Mouse (Mus musculus) lung, embryonic 16.5 days (tissue): ENCODE data around the gene Myg1. TPM values are rescaled to one million over a fixed set of nuclear protein-coding genes. Genes with fewer than 3 reads are reported as not detected.

Experiments used
- ATAC-seq: fragments of 200-750 bp; cut with Nextera tagmentation; 2 replicates; pipeline ENCODE4 v1.8.0; 2017; ENCODE audit warnings: low read depth, mild to moderate bottlenecking, moderate library complexity
- H3K27ac ChIP-seq: fragments of 300-500 bp; sonication (generic); 2 replicates; pipeline ENCODE4 v1.5.1; 2014; ENCODE audit warnings: mild to moderate bottlenecking, control low read depth, low read length
- H3K27me3 ChIP-seq: fragments of 300-500 bp; sonication (generic); 2 replicates; pipeline ENCODE4 v1.6.1; 2014; ENCODE audit warnings: low read depth, low read length, mixed read lengths; ENCODE audit not compliant: control insufficient read depth, insufficient read depth
- H3K36me3 ChIP-seq: fragments of 300-500 bp; sonication (generic); 2 replicates; pipeline ENCODE4 v1.6.1; 2014; ENCODE audit warnings: low read length; ENCODE audit not compliant: control insufficient read depth, insufficient read depth
- H3K4me1 ChIP-seq: fragments of 300-500 bp; sonication (generic); replicated peaks from 2 replicates; pipeline ENCODE4 v1.6.1; 2014; ENCODE audit warnings: low read length, mixed read lengths; ENCODE audit not compliant: control insufficient read depth, insufficient read depth
- H3K4me2 ChIP-seq: fragments of 300-500 bp; sonication (generic); 2 replicates; pipeline ENCODE4 v1.6.1; 2014; ENCODE audit warnings: low read depth, low read length, control low read depth
- H3K4me3 ChIP-seq: fragments of 300-500 bp; sonication (generic); 2 replicates; pipeline ENCODE4 v1.5.1; 2014; ENCODE audit warnings: mild to moderate bottlenecking, low read length, control low read depth
- H3K9ac ChIP-seq: fragments of 300-500 bp; sonication (generic); 2 replicates; pipeline ENCODE4 v1.6.1; 2014; ENCODE audit warnings: low read length, control low read depth
- H3K9me3 ChIP-seq: fragments of 300-500 bp; sonication (generic); 2 replicates; pipeline ENCODE4 v1.6.1; 2016; ENCODE audit warnings: low read length; ENCODE audit not compliant: control insufficient read depth
- WGBS: fragments of 180-500 bp; shearing (Covaris S2); extraction: QIAGEN DNeasy Blood & Tissue Kit; methylation state at CpG from one replicate; pipeline ENCODE4 v1.1.7; 2014; 5-methylcytosine and 5-hydroxymethylcytosine counted together
- polyA plus RNA-seq: library from polyadenylated mRNA; unstranded; fragments of >200 nt; fragmentation: Nextera tagmentation; extraction: Ambion mirVana; gene quantifications from 2 replicates; pipeline ENCODE4 v1.2.1, GENCODE M21; 2015

Gene Myg1
- polyA plus RNA-seq, 1 experiment from 2014 or later = 98.3 TPM

- H3K9me3 ChIP-seq = no peaks in the 10 kb centered on the region
- no peaks in the 10 kb centered on the region for H3K36me3 ChIP-seq
- H3K27ac ChIP-seq = no peak within 1 kb of the TSS
- no peak for ATAC-seq
- H3K27me3 ChIP-seq = peaks cover 11% of the 10 kb centered on the region; the same call in 1 of the 2 replicates
- 7% methylated on average over 15 of the region's 15 CpGs for WGBS
- peak within 1 kb of the TSS; percentile 51 for H3K4me2 ChIP-seq
- peaks cover 15% of the 10 kb centered on the region for H3K4me1 ChIP-seq
- H3K9ac ChIP-seq = peak within 1 kb of the TSS; percentile 56
- H3K4me3 ChIP-seq = peak within 1 kb of the TSS; percentile 24
These were observed 35.3 kb downstream of the Myg1 start, which contains the start of gene Sp7 for GRCm38 (mm10) chr15:102366733-102367344. Sp7 (minus strand) TSS chr15:102367182.

DNA sequence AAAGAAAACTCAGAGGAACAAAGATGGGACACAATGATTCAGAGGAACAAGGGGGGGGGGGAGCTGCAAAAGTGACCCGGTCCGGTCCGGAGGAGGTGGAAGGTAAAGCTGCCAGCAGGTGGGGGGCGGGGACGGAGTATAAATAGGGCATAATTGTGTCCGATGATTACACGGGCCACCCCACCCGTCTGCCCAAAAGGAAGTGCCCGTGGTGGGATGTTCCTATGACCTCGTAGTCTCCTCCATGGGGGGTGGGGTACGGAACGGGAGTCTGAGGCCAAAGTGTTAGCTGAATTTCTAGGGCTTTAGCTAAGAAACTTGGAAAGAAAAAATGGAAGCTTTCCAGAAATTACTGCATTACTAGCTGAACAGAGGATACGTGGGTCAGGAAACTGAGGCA is 38.5 kb downstream of the Myg1 start:
- Histone ChIP-seq H3K4me3 (no peak overlapping the region), H3K36me3 (no peaks in the 10 kb centered on the region), H3K27me3 (peaks cover 11% of the 10 kb centered on the region; the same call in 1 of the 2 replicates), H3K9me3 (no peaks in the 10 kb centered on the region), H3K4me1 (peaks cover 15% of the 10 kb centered on the region), H3K4me2 (no peak overlapping the region; the same call in 1 of the 2 replicates), H3K27ac (no peak overlapping the region), H3K9ac (no peak overlapping the region; the same call in 1 of the 2 replicates)
- no peak for ATAC-seq
- 18% methylated on average over 13 of the region's 13 CpGs for WGBS

- Histone ChIP-seq H3K4me2 (peak overlapping the region; percentile 35), H3K27me3 (peaks cover 5% of the 10 kb centered on the region; the same call in 1 of the 2 replicates), H3K4me1 (peaks cover 15% of the 10 kb centered on the region), H3K36me3 (no peaks in the 10 kb centered on the region), H3K9ac (peak overlapping the region; percentile 60), H3K27ac (no peak overlapping the region), H3K4me3 (no peak overlapping the region), H3K9me3 (no peaks in the 10 kb centered on the region)
- WGBS = 20% methylated on average over 10 of the region's 10 CpGs
- ATAC-seq = peak; percentile 55
These were observed 39.2 kb downstream of the Myg1 start for GRCm38 (mm10) chr15:102370727-102371126.

GRCm38 (mm10) chr15:102376453-102377162 is 45.1 kb downstream of the Myg1 start:
- Histone ChIP-seq H3K27me3 (no peaks in the 10 kb centered on the region), H3K4me2 (peak overlapping the region; percentile 98), H3K4me1 (peaks cover 13% of the 10 kb centered on the region), H3K4me3 (peak overlapping the region; percentile 71), H3K9me3 (no peaks in the 10 kb centered on the region), H3K9ac (peak overlapping the region; percentile 83), H3K27ac (peak overlapping the region; percentile 65), H3K36me3 (no peaks in the 10 kb centered on the region)
- peak; percentile 88 for ATAC-seq
- under 1% methylated on average over 31 of the region's 43 CpGs for WGBS

DNA sequence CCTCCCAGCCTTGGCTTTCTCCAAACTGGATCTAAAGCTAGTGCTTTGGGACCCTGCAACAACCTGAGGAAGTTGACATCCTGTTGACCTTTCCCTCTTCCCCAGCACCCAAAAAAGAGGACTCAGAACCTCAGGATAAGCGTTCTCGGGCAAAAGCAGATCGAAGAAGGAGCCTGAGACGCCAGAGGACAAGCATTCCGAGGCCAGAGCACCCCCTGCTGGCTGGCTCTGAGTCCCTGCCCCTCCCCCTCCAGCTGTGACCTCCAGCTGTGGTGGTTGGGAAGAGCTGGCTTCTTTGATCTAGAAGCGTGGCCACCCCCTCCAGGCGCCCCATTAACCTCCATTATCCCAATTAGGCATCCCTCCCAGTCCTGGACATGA is 45.6 kb downstream of the Myg1 start:
- peak; percentile 89 for ATAC-seq

GRCm38 (mm10) chr15:102377810-102378262 is 46.3 kb downstream of the Myg1 start:
- H3K27ac ChIP-seq = peak overlapping the region; percentile 65
- no peaks in the 10 kb centered on the region for H3K9me3 ChIP-seq
- H3K4me3 ChIP-seq = no peak overlapping the region
- peaks cover 13% of the 10 kb centered on the region for H3K4me1 ChIP-seq
- no peaks in the 10 kb centered on the region for H3K36me3 ChIP-seq
- H3K9ac ChIP-seq = peak overlapping the region; percentile 1; the same call in 1 of the 2 replicates
- ATAC-seq = peak; percentile 58
- H3K4me2 ChIP-seq = peak overlapping the region; percentile 98
- H3K27me3 ChIP-seq = no peaks in the 10 kb centered on the region
- 11% methylated on average over 10 of the region's 10 CpGs for whole genome bisulfite sequencing

More for the DNA sequence above, 45.6 kb downstream of the Myg1 start:
- Histone ChIP-seq H3K4me2 (peak overlapping the region; percentile 98), H3K4me1 (peaks cover 13% of the 10 kb centered on the region), H3K9me3 (no peaks in the 10 kb centered on the region), H3K27me3 (no peaks in the 10 kb centered on the region), H3K9ac (peak overlapping the region; percentile 83), H3K4me3 (peak overlapping the region; percentile 71), H3K27ac (peak overlapping the region; percentile 65), H3K36me3 (no peaks in the 10 kb centered on the region)
- WGBS = 0% methylated on average over 7 of the region's 7 CpGs

DNA sequence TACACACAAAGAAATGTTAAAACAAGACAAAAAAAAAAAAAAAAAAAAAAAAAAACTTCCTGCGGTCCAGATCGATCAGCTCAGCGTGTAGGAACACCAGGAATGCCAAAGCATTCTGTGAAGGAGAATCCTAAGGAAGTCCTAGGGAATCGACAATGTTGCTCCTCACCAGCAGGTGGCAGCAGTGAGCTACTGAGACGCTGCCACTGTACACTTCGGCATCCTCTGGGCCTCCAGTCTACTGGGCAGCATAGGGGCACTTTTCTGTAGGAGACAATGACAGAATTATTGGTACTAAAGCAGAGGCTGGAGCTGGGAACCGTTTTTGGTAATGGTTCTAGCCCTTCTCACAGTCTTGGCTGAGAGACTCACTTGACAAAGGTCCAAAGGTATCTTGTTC is 50.1 kb downstream of the Myg1 start:
- H3K4me2 ChIP-seq = no peak overlapping the region
- no peak overlapping the region for H3K4me3 ChIP-seq
- WGBS = 1% methylated on average over 7 of the region's 7 CpGs
- no peak overlapping the region for H3K27ac ChIP-seq
- no peak overlapping the region for H3K9ac ChIP-seq
- peaks cover 8% of the 10 kb centered on the region for H3K4me1 ChIP-seq
- H3K9me3 ChIP-seq = no peaks in the 10 kb centered on the region
- no peaks in the 10 kb centered on the region for H3K36me3 ChIP-seq
- peak; percentile 68 for ATAC-seq
- no peaks in the 10 kb centered on the region for H3K27me3 ChIP-seq

GRCm38 (mm10) chr15:102383671-102384070 is 52.2 kb downstream of the Myg1 start:
- no peak for ATAC-seq
- WGBS = 76% methylated on average over 6 of the region's 6 CpGs
- Histone ChIP-seq H3K4me2 (no peak overlapping the region), H3K27me3 (no peaks in the 10 kb centered on the region), H3K4me1 (no peaks in the 10 kb centered on the region), H3K4me3 (no peak overlapping the region), H3K9me3 (no peaks in the 10 kb centered on the region), H3K9ac (no peak overlapping the region), H3K36me3 (no peaks in the 10 kb centered on the region), H3K27ac (no peak overlapping the region)

- Histone ChIP-seq H3K4me1 (no peaks in the 10 kb centered on the region), H3K27ac (no peak overlapping the region), H3K4me2 (no peak overlapping the region), H3K36me3 (no peaks in the 10 kb centered on the region), H3K27me3 (no peaks in the 10 kb centered on the region), H3K9me3 (no peaks in the 10 kb centered on the region), H3K4me3 (no peak overlapping the region), H3K9ac (no peak overlapping the region)
- WGBS = 46% methylated on average over 9 of the region's 9 CpGs
- no peak for ATAC-seq
These were observed 55.1 kb downstream of the Myg1 start for GRCm38 (mm10) chr15:102386640-102387039.
